Mouse (Mus musculus) limb, embryonic 11.5 days (tissue): Measurements from ENCODE around the gene Ifna16. TPM values are rescaled to one million over a fixed set of nuclear protein-coding genes. Genes with fewer than 3 reads are reported as not detected.

Source experiments
- ATAC-seq: fragments of 200-750 bp; cut with Nextera tagmentation; 2 replicates; pipeline ENCODE4 v1.8.0; 2017; ENCODE audit warnings: low read depth; ENCODE audit not compliant: insufficient number of reproducible peaks, low FRiP score, low TSS enrichment
- DNase-seq: peaks from one replicate; pipeline ENCODE4 v3.0.0-alpha.2; 2015; ENCODE audit warnings: low spot score
- H3K27ac ChIP-seq: fragments of 300-500 bp; sonication (generic); replicated peaks from 2 replicates; pipeline ENCODE4 v1.5.1; 2014; ENCODE audit warnings: low read depth, mild to moderate bottlenecking, low read length
- H3K27me3 ChIP-seq: fragments of 300-500 bp; sonication (generic); 2 replicates; pipeline ENCODE4 v1.6.1; 2014; ENCODE audit warnings: mild to moderate bottlenecking, low read length, mixed read lengths; ENCODE audit not compliant: control insufficient read depth, insufficient read depth
- H3K36me3 ChIP-seq: fragments of 300-500 bp; sonication (generic); 2 replicates; pipeline ENCODE4 v1.6.1; 2014; ENCODE audit warnings: mild to moderate bottlenecking, low read length, moderate library complexity, mixed read lengths; ENCODE audit not compliant: control insufficient read depth, insufficient read depth
- H3K4me1 ChIP-seq: fragments of 300-500 bp; sonication (generic); 2 replicates; pipeline ENCODE4 v1.6.1; 2014; ENCODE audit warnings: low read length, mixed read lengths; ENCODE audit not compliant: control insufficient read depth, insufficient read depth
- H3K4me2 ChIP-seq: fragments of 300-500 bp; sonication (generic); 2 replicates; pipeline ENCODE4 v1.6.1; 2014; ENCODE audit warnings: low read depth, mild to moderate bottlenecking, moderate library complexity; ENCODE audit not compliant: severe bottlenecking
- H3K4me3 ChIP-seq: fragments of 300-500 bp; sonication (generic); 2 replicates; pipeline ENCODE4 v1.5.1; 2014; ENCODE audit warnings: low read depth, low read length
- H3K9ac ChIP-seq: fragments of 300-500 bp; sonication (generic); 2 replicates; pipeline ENCODE4 v1.6.1; 2014; ENCODE audit warnings: mild to moderate bottlenecking, low read length
- H3K9me3 ChIP-seq: fragments of 300-500 bp; sonication (generic); 2 replicates; pipeline ENCODE4 v1.6.1; 2016; ENCODE audit warnings: low read length; ENCODE audit not compliant: control insufficient read depth
- WGBS: fragments of 180-500 bp; shearing (Covaris S2); extraction: QIAGEN DNeasy Blood & Tissue Kit; methylation state at CpG from one replicate; pipeline ENCODE4 v1.1.7; 2014; 5-methylcytosine and 5-hydroxymethylcytosine counted together
- polyA plus RNA-seq: library from polyadenylated mRNA; unstranded; fragments of >200 nt; fragmentation: Nextera tagmentation; extraction: Ambion mirVana; gene quantifications from 2 replicates; pipeline ENCODE4 v1.2.1, GENCODE M21; 2014

The Ifna16 gene
- polyA plus RNA-seq, 1 experiment from 2014 or later = not detected

- Histone ChIP-seq H3K9me3 (no peaks in the 10 kb centered on the region), H3K9ac (no peak overlapping the region), H3K27me3 (no peaks in the 10 kb centered on the region), H3K4me1 (no peaks in the 10 kb centered on the region), H3K27ac (no peak overlapping the region), H3K4me2 (no peak overlapping the region), H3K36me3 (no peaks in the 10 kb centered on the region), H3K4me3 (no peak overlapping the region)
- ATAC-seq (no peak), DNase-seq (no peak)
- WGBS = 83% methylated on average over 1 of the region's 1 CpGs
These were observed 22.6 kb upstream of the Ifna16 start for GRCm38 (mm10) chr4:88699301-88699700.

DNA sequence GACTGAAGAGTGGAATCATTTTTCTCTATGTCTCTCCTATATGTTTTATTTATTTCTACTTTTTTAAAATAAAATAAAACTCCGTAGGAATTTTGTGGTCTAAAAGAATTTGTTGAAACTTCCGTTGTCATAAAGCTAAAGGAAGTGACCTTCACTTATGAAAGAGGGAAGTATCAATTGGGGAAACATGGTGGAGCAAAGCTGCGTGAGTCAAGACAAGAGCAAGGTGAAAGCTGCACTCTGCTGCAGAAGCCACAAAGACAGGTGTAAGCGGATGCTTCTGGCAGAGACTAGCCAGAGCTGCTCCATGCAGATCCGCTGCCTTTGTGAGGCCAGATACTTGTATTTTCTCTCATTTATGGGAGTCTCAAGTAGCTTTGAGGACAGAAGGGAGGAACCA is 22.1 kb upstream of the Ifna16 start:
- Histone ChIP-seq H3K4me3 (no peak overlapping the region), H3K4me1 (no peaks in the 10 kb centered on the region), H3K27me3 (no peaks in the 10 kb centered on the region), H3K9me3 (no peaks in the 10 kb centered on the region), H3K4me2 (no peak overlapping the region), H3K9ac (no peak overlapping the region), H3K27ac (no peak overlapping the region), H3K36me3 (no peaks in the 10 kb centered on the region)
- 72% methylated on average over 5 of the region's 5 CpGs for WGBS
- ATAC-seq (no peak), DNase-seq (no peak)

DNA sequence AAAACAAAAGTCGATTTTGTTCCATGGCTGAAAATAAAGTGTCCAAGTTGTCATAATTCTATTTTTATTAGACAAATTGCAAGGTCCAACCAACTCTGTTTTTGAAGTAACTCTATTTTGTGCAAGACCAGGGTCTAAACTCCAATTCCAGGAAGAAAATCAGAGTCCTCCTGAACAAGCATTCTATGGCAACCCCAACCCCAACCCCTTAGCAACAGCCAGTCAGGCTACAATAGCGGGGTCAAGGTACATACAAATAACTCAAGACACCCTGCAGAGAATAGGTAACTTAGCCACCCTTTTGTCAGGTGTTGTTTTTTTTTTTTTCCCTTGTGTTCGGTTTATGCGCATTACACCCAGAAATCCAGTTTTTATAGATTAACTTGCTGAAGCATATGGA is 21.0 kb upstream of the Ifna16 start:
- no peak overlapping the region for H3K4me2 ChIP-seq

GRCm38 (mm10) chr4:88697108-88697507 is 20.4 kb upstream of the Ifna16 start:
- WGBS = 51% methylated on average over 6 of the region's 6 CpGs
- H3K4me1 ChIP-seq = no peaks in the 10 kb centered on the region
- no peak overlapping the region for H3K27ac ChIP-seq
- H3K36me3 ChIP-seq = no peaks in the 10 kb centered on the region
- DNase-seq = no peak
- H3K4me2 ChIP-seq = no peak overlapping the region
- no peaks in the 10 kb centered on the region for H3K9me3 ChIP-seq
- H3K9ac ChIP-seq = no peak overlapping the region
- no peak for ATAC-seq
- H3K4me3 ChIP-seq = no peak overlapping the region
- H3K27me3 ChIP-seq = no peaks in the 10 kb centered on the region

More for the DNA sequence above, 21.0 kb upstream of the Ifna16 start:
- H3K27ac ChIP-seq = no peak overlapping the region
- H3K4me3 ChIP-seq = no peak overlapping the region
- DNase-seq = no peak
- no peaks in the 10 kb centered on the region for H3K9me3 ChIP-seq
- no peak overlapping the region for H3K9ac ChIP-seq
- 80% methylated on average over 4 of the region's 4 CpGs for WGBS
- no peaks in the 10 kb centered on the region for H3K27me3 ChIP-seq
- no peaks in the 10 kb centered on the region for H3K4me1 ChIP-seq
- no peaks in the 10 kb centered on the region for H3K36me3 ChIP-seq
- no peak for ATAC-seq

DNA sequence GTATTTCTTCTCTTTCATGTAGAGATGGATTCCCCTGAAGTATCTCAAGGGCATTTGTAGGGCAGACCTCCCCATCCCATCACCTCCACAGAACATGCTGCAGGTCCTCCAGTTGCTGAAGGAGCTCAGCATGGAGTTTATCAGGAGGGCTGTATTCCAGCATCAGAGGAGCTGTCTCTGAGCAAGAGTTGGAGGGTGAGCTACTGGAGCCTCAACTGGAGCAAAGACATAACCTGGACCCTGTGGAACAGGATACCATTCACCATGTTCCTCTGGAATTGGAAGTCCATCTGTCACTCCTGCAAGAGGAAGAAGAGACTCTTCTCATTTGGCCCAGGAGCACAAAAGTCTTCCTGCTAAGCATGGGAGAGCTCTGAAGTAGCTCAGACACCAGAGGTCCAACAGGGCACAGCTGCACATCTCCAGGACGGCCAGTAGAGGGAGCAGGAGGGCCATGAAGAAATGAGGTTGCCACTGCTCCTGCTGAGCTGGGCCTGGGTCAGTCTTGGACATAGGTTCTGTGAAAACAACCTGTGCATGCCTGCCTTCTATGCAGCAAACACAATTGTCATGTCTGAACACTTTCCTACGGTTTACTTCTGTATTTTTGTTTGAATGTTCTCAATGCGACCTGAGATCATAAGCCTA is 19.6 kb upstream of the Ifna16 start:
- ATAC-seq (peak; percentile 85), DNase-seq (peak; percentile 89)
- H3K9ac ChIP-seq = no peak overlapping the region
- no peaks in the 10 kb centered on the region for H3K27me3 ChIP-seq
- WGBS = 29% methylated on average over 3 of the region's 3 CpGs
- no peak overlapping the region for H3K4me3 ChIP-seq
- no peaks in the 10 kb centered on the region for H3K9me3 ChIP-seq
- no peak overlapping the region for H3K27ac ChIP-seq
- H3K4me2 ChIP-seq = no peak overlapping the region
- no peaks in the 10 kb centered on the region for H3K36me3 ChIP-seq
- H3K4me1 ChIP-seq = no peaks in the 10 kb centered on the region

DNA sequence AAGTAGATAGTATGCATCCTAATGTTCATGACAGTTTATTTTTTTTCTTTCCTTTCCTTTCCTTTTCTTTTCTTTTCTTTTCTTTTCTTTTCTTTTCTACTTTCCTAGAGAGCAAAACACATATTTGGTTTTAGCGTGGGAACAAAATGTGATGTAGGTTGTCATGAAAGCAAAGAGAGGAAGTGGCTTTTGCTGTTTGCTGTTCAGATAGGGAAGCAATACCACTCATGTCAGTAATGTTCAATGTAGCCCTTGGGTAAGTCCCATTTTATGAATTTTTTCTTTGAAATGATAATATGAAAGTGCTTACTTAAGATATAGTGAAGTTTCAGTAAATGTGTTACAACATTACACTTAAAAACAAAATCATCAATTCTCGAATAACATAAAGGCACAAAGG is 16.7 kb upstream of the Ifna16 start:
- Histone ChIP-seq H3K4me1 (no peaks in the 10 kb centered on the region), H3K4me3 (no peak overlapping the region), H3K9ac (no peak overlapping the region), H3K9me3 (no peaks in the 10 kb centered on the region), H3K27ac (no peak overlapping the region), H3K4me2 (no peak overlapping the region), H3K36me3 (no peaks in the 10 kb centered on the region), H3K27me3 (no peaks in the 10 kb centered on the region)
- ATAC-seq (no peak), DNase-seq (no peak)
- 88% methylated on average over 2 of the region's 2 CpGs for whole genome bisulfite sequencing

GRCm38 (mm10) chr4:88692537-88692936 is 15.8 kb upstream of the Ifna16 start:
- no peak overlapping the region for H3K9ac ChIP-seq
- H3K36me3 ChIP-seq = no peaks in the 10 kb centered on the region
- H3K4me3 ChIP-seq = no peak overlapping the region
- DNase-seq = no peak
- H3K27ac ChIP-seq = no peak overlapping the region
- ATAC-seq = no peak
- no peak overlapping the region for H3K4me2 ChIP-seq
- no peaks in the 10 kb centered on the region for H3K27me3 ChIP-seq
- no peaks in the 10 kb centered on the region for H3K9me3 ChIP-seq
- H3K4me1 ChIP-seq = no peaks in the 10 kb centered on the region
- WGBS = 86% methylated on average over 1 of the region's 1 CpGs

GRCm38 (mm10) chr4:88691259-88691658 is 14.5 kb upstream of the Ifna16 start, which contains the start of gene Ifnab:
TSS of gene Ifnab (minus strand) at chr4:88691359.
- H3K4me2 ChIP-seq = no peak within 1 kb of the TSS
- no peaks in the 10 kb centered on the region for H3K9me3 ChIP-seq
- no peak within 1 kb of the TSS for H3K27ac ChIP-seq
- DNase-seq (no peak), ATAC-seq (no peak)
- H3K9ac ChIP-seq = no peak within 1 kb of the TSS
- H3K36me3 ChIP-seq = no peaks in the 10 kb centered on the region
- H3K4me3 ChIP-seq = no peak within 1 kb of the TSS
- no peaks in the 10 kb centered on the region for H3K4me1 ChIP-seq
- H3K27me3 ChIP-seq = no peaks in the 10 kb centered on the region
- 59% methylated on average over 2 of the region's 2 CpGs for WGBS

DNA sequence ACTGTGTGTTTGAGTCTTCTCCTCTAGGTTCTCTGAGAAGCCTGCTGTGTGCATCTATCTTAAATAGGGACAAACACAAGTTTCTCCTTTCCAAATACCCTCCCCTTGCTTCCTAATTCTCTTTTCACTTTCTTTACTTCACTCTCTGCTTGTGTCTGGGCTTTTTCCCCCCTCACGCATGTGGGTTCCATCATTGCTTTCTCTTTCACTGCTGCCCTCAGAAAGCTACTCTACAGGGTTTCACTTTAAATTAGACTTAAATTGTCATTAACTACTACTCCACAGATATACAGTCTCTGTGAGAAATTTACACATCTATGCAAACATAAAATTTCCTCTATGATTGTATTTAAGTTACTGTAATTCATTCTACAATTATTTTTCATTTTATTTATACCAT is 7.1 kb upstream of the Ifna16 start, which contains the start of gene Ifna2:
Gene Ifna2, minus strand, starts transcription at position 101 of the 400 bp plus-strand sequence.
- WGBS = 93% methylated on average over 1 of the region's 1 CpGs
- Histone ChIP-seq H3K9me3 (no peaks in the 10 kb centered on the region), H3K4me2 (no peak within 1 kb of the TSS), H3K4me3 (no peak within 1 kb of the TSS), H3K36me3 (no peaks in the 10 kb centered on the region), H3K4me1 (no peaks in the 10 kb centered on the region), H3K27me3 (no peaks in the 10 kb centered on the region), H3K27ac (no peak within 1 kb of the TSS), H3K9ac (no peak within 1 kb of the TSS)
- DNase-seq (no peak), ATAC-seq (no peak)
